Mouse (Mus musculus) testis, adult 10 weeks (tissue): Measurements from ENCODE around the gene Wdsub1. TPM values are rescaled to one million over a fixed set of nuclear protein-coding genes. Genes with fewer than 3 reads are reported as not detected.

Experiments
- polyA plus RNA-seq: library from polyadenylated mRNA; stranded (reverse); fragments of 350-450 nt; fragmentation: Illumina TruSeq; extraction: RNeasy Lipid Tissue Mini Kit (QIAGEN cat#74804); gene quantifications from one replicate; pipeline ENCODE4 v1.2.3, GENCODE M21; 2014; ENCODE audit warnings: low read depth, low replicate concordance

Gene Wdsub1
- 6.0 TPM for polyA plus RNA-seq

DNA sequence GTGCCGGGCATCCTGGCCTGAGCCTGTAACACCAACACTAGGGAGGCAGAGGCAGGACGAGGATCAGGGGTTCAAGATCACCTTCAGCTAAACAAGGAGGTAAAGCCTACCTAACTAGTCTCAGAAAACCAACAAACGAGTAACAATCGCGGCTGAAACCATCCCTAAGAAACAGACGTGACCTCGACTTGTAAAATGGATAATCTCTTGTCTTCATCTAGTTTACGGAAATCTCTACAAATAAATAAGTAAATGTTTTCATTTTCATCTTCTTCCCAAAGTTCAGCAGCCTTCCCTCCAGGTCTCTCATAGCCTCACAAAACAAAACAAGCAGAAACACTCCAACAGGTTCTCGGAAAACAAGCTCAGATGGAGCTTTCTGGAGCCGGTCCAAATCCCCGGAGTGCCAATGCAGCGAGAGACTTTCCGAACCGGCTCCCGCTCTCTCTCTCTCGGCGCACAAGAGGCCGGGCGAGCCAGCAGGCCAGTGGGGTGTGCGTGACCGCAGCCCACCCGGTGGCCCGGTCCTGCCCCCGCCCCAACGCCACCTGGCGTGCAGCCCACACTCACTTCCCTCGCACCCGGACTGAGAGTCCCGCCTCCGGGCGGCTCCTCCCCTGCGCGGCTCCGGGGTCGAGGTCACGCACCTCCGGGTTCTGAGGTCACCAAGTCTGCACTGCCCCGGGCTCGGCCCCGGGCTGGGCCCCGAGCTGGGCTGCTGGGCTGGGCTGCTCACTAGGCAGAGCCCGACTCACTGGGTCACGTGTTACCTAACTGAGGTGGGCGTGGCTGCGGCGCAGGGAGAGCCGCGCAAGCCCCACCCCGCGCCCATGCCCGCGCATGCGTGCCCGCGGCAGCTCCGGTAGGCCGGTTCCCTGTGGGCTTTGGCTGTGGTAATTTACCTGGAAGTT lies at the start of gene Wdsub1:
Gene Wdsub1, minus strand, starts transcription at position 761 of the 911 bp plus-strand sequence.

